Mouse (Mus musculus): ENCODE data around the gene Arhgap44.

- no peak for TF ChIP-seq CTCF (IDR thresholded peaks at IDR 0.05; ENCODE audit: control insufficient read depth, insufficient read depth, low read length)
- TF ChIP-seq POLR2A (IDR thresholded peaks at IDR 0.05; ENCODE audit: borderline replicate concordance, control insufficient read depth, low read depth, low read length): no peak
These were observed 637 bp downstream of the Arhgap44 start for GRCm38 (mm10) chr11:65161881-65162766.

Data from bone marrow, adult 2 months (tissue).